Mouse (Mus musculus) erythroblast, embryonic 14.5 days (primary cell): Measurements from ENCODE around the gene Mtf1. TPM values are rescaled to one million over a fixed set of nuclear protein-coding genes. Genes with fewer than 3 reads are reported as not detected.

Experiments
- H3K27me3 ChIP-seq: 2 replicates; pipeline ENCODE4 v1.6.1; 2012; ENCODE audit warnings: inconsistent platforms; ENCODE audit not compliant: control insufficient read depth
- H3K36me3 ChIP-seq: 2 replicates; pipeline ENCODE4 v1.6.1; 2012; ENCODE audit warnings: mild to moderate bottlenecking, inconsistent platforms; ENCODE audit not compliant: control insufficient read depth
- H3K4me1 ChIP-seq: 2 replicates; pipeline ENCODE4 v1.6.1; 2012; ENCODE audit warnings: inconsistent platforms; ENCODE audit not compliant: control insufficient read depth
- H3K4me3 ChIP-seq: replicated peaks from 2 replicates; pipeline ENCODE3; 2012; ENCODE audit warnings: moderate library complexity, mild to moderate bottlenecking, inconsistent platforms
- H3K9me3 ChIP-seq: 2 replicates; pipeline ENCODE4 v1.6.1; 2012; ENCODE audit warnings: low read length, inconsistent platforms, mixed read lengths; ENCODE audit not compliant: control insufficient read depth
- GATA1 ChIP-seq: IDR thresholded peaks from 2 replicates; pipeline ENCODE4 v1.6.1; 2012; ENCODE audit warnings: low read length, inconsistent platforms, mixed read lengths
- TAL1 ChIP-seq: IDR thresholded peaks from 3 replicates; pipeline ENCODE4 v1.6.1; 2012; ENCODE audit warnings: low read length, inconsistent platforms, mixed read lengths
- polyA plus RNA-seq: library from polyadenylated mRNA; stranded (reverse); fragments of >175 nt; gene quantifications from 2 replicates; pipeline ENCODE4 v1.2.3, GENCODE M21; 2012

The Mtf1 gene
- polyA plus RNA-seq, 1 experiment, result 3.1 TPM

GRCm38 (mm10) chr4:124872719-124873118 is 70.8 kb downstream of the Mtf1 start:
- TF ChIP-seq TAL1 (no peak), GATA1 (no peak)
- H3K36me3 ChIP-seq, result no peaks in the 10 kb centered on the region

GRCm38 (mm10) chr4:124880599-124880998 is 78.7 kb downstream of the Mtf1 start, which contains the start of gene Epha10:
Epha10 (plus strand) TSS chr4:124880899.
- peaks cover 62% of the 10 kb centered on the region for H3K27me3 ChIP-seq
- H3K4me3 ChIP-seq, result no peak within 1 kb of the TSS
- peaks cover 5% of the 10 kb centered on the region for H3K4me1 ChIP-seq
- H3K9me3 ChIP-seq, result peaks cover 6% of the 10 kb centered on the region
- no peak for TF ChIP-seq TAL1
- no peak for TF ChIP-seq GATA1
- H3K36me3 ChIP-seq, result no peaks in the 10 kb centered on the region

More at GRCm38 (mm10) chr4:124872719-124873118, 70.8 kb downstream of the Mtf1 start:
- Histone ChIP-seq H3K4me1 (no peaks in the 10 kb centered on the region), H3K9me3 (peaks cover 13% of the 10 kb centered on the region), H3K4me3 (no peak overlapping the region), H3K27me3 (no peaks in the 10 kb centered on the region)

- H3K36me3 ChIP-seq, result no peaks in the 10 kb centered on the region
- TF ChIP-seq GATA1, result no peak
- TF ChIP-seq TAL1, result no peak
- peaks cover 67% of the 10 kb centered on the region for H3K27me3 ChIP-seq
- no peak overlapping the region for H3K4me3 ChIP-seq
- H3K4me1 ChIP-seq, result peaks cover 5% of the 10 kb centered on the region
- peaks cover 6% of the 10 kb centered on the region for H3K9me3 ChIP-seq
Observed at GRCm38 (mm10) chr4:124881341-124881908, 79.5 kb downstream of the Mtf1 start.

GRCm38 (mm10) chr4:124882151-124882729 is 80.3 kb downstream of the Mtf1 start:
- no peak for TF ChIP-seq TAL1
- TF ChIP-seq GATA1, result no peak
- peaks cover 5% of the 10 kb centered on the region for H3K4me1 ChIP-seq
- no peaks in the 10 kb centered on the region for H3K36me3 ChIP-seq
- peaks cover 6% of the 10 kb centered on the region for H3K9me3 ChIP-seq
- peaks cover 67% of the 10 kb centered on the region for H3K27me3 ChIP-seq
- no peak overlapping the region for H3K4me3 ChIP-seq

GRCm38 (mm10) chr4:124888702-124889101 is 86.8 kb downstream of the Mtf1 start:
- Histone ChIP-seq H3K4me1 (no peaks in the 10 kb centered on the region), H3K36me3 (no peaks in the 10 kb centered on the region), H3K27me3 (peaks cover 46% of the 10 kb centered on the region), H3K4me3 (no peak overlapping the region), H3K9me3 (no peaks in the 10 kb centered on the region)
- no peak for TF ChIP-seq TAL1
- no peak for TF ChIP-seq GATA1

- H3K27me3 ChIP-seq, result peaks cover 51% of the 10 kb centered on the region
- H3K36me3 ChIP-seq, result no peaks in the 10 kb centered on the region
- no peaks in the 10 kb centered on the region; the same call in 1 of the 2 replicates for H3K9me3 ChIP-seq
- H3K4me1 ChIP-seq, result no peaks in the 10 kb centered on the region
- no peak for TF ChIP-seq TAL1
- TF ChIP-seq GATA1, result no peak
- no peak overlapping the region for H3K4me3 ChIP-seq
Observed at GRCm38 (mm10) chr4:124889935-124890334, 88.0 kb downstream of the Mtf1 start.

- Histone ChIP-seq H3K36me3 (no peaks in the 10 kb centered on the region), H3K27me3 (peaks cover 54% of the 10 kb centered on the region), H3K4me3 (no peak overlapping the region), H3K9me3 (no peaks in the 10 kb centered on the region; the same call in 1 of the 2 replicates), H3K4me1 (no peaks in the 10 kb centered on the region)
- no peak for TF ChIP-seq TAL1
- no peak for TF ChIP-seq GATA1
Observed at GRCm38 (mm10) chr4:124890831-124891230, 88.9 kb downstream of the Mtf1 start.

GRCm38 (mm10) chr4:124893769-124894168 is 91.9 kb downstream of the Mtf1 start:
- Histone ChIP-seq H3K4me1 (no peaks in the 10 kb centered on the region), H3K4me3 (no peak overlapping the region), H3K9me3 (no peaks in the 10 kb centered on the region; the same call in 1 of the 2 replicates), H3K27me3 (peaks cover 62% of the 10 kb centered on the region), H3K36me3 (no peaks in the 10 kb centered on the region)
- TF ChIP-seq GATA1, result no peak
- TF ChIP-seq TAL1, result no peak

- Histone ChIP-seq H3K36me3 (no peaks in the 10 kb centered on the region), H3K27me3 (peaks cover 60% of the 10 kb centered on the region), H3K9me3 (no peaks in the 10 kb centered on the region; the same call in 1 of the 2 replicates), H3K4me1 (peaks cover 4% of the 10 kb centered on the region), H3K4me3 (no peak overlapping the region)
- TF ChIP-seq TAL1, result no peak
- TF ChIP-seq GATA1, result no peak
Observed at GRCm38 (mm10) chr4:124894508-124895428, 92.9 kb downstream of the Mtf1 start.
